Comparison of ENCODE assay signal across 31 mouse cellular contexts in the genomic region with DNA sequence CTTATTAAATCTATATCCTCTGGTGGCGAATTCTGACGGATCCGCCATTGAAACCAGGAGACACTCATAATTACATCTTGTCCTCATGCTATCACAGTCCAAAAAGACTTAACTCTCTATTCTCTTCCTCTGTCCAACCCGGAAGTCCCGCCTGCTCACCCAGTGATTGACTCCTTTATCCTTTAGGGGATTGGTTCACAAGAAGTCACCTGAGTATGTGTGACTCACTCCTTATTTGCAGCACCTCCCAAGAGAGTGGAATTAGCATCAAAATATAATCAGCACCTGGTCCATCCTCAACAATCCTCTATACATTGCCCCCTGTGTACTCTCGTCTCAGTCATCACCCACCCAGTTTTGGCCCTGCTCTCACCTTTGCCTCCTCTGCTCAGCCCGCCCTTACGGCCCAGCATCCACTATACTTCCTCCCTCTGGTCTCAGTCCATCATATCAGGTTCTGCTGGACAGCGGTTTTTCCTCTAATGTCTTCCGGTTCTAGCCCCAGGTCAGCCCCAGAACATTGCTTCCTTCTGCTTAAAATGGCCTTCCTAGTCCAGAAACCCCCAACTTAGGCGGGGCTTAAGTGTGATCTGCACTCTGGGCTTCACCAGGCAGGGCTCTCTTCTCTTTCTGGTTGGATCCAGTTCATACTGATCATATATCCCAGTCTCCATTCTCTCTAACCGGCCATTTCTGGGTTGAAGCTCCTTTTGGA. TPM values are rescaled to one million over a fixed set of nuclear protein-coding genes. Genes with fewer than 3 reads are reported as not detected.
A peak's percentile ranks its signal among the peaks of the same experiment; 100 is the strongest.
DNase-seq lines count a peak whose midpoint lies in the region; TF ChIP-seq lines count a peak whose summit lies in the region.
"Had no signal": no experiment of that assay in that cellular context is flagged by ENCODE, and none has a peak within 500 bp of the region (broad histone marks: within the 10 kb centered on the region; RNA-seq: fewer than 3 reads in every experiment).

No protein-coding gene starts in this region.

- H3K4me3 ChIP-seq in E14TG2a.4 (replicated peaks; ENCODE audit: low read length), result peak overlapping the region; percentile 59
- peak overlapping the region; percentile 27 to 47; a peak in 3 of 4 replicates for H3K4me3 ChIP-seq in ES-E14 (ENCODE audit: insufficient read depth in 1 of 2, low read depth in 1 of 2, low read length in 2 of 2, poor library complexity in 1 of 2, severe bottlenecking in 1 of 2)
- H3K4me3 ChIP-seq: embryonic facial prominence, embryonic 10.5 days; embryonic facial prominence, embryonic 13.5 days; erythroblast, embryonic 14.5 days; forebrain, embryonic 12.5 days; forebrain, embryonic 15.5 days; heart, adult 2 months; heart, embryonic 10.5 days; heart, embryonic 13.5 days; hindbrain, embryonic 12.5 days; hindbrain, embryonic 15.5 days had no signal

- in situ Hi-C loops in ES-E14 (cut with MboI; ENCODE audit: low sequenced_read_pairs in 2 of 2, unreplicated experiment in 2 of 2), result no loop called here

- H3K9me3 ChIP-seq in E14TG2a.4 (ENCODE audit: low read length) (no peaks in the 10 kb centered on the region), ES-E14 (ENCODE audit: control insufficient read depth, insufficient read depth, low read depth, low read length) (no peaks in the 10 kb centered on the region)
- H3K9me3 ChIP-seq: embryonic facial prominence, embryonic 10.5 days; embryonic facial prominence, embryonic 13.5 days; forebrain, embryonic 12.5 days; forebrain, embryonic 15.5 days; G1E; heart, embryonic 10.5 days; heart, embryonic 13.5 days; hindbrain, embryonic 12.5 days; hindbrain, embryonic 15.5 days had no signal

- DNase-seq in 416B (ENCODE audit: low read depth) (peak; percentile 62), ES-E14 (ENCODE audit: low read depth, low spot score) (no peak)
- no peak for DNase-seq in cerebellum, adult 9-11 months
- no peak for DNase-seq in lung, postnatal 25 days (ENCODE audit: low spot score)
- DNase-seq in cerebellum, adult 18-20 months, result no peak
- DNase-seq: adrenal gland, postnatal 10 days; adrenal gland, postnatal 36 days; cerebellum, adult 2 months; cerebellum, postnatal 10 days; cerebellum, postnatal 36 days; embryo, embryonic 11 days; gastrocnemius, postnatal 10 days; gastrocnemius, postnatal 36 days; heart, adult 2 months; heart, postnatal 14 days; kidney, adult 2 months had no signal

- H3K27me3 ChIP-seq in E14TG2a.4 (ENCODE audit: insufficient read depth, low read length), result 0 out of 2 replicates have a peak, but pooled peaks cover 4% of the 10 kb centered on the region
- H3K27me3 ChIP-seq: embryonic facial prominence, embryonic 13.5 days; forebrain, embryonic 12.5 days; forebrain, embryonic 15.5 days; hindbrain, embryonic 15.5 days had no signal

- TF ChIP-seq CTCF in E14TG2a.4 (conservative IDR thresholded peaks at IDR 0.05; ENCODE audit: low read length), result no peak

- H3K36me3 ChIP-seq in E14TG2a.4 (ENCODE audit: insufficient read depth, low read length) (no peaks in the 10 kb centered on the region), ES-E14 (ENCODE audit: control insufficient read depth, insufficient read depth, low read length, poor library complexity, severe bottlenecking) (no peaks in the 10 kb centered on the region)
- H3K36me3 ChIP-seq: embryonic facial prominence, embryonic 10.5 days; embryonic facial prominence, embryonic 13.5 days; forebrain, embryonic 12.5 days; forebrain, embryonic 15.5 days; G1E; heart, embryonic 10.5 days; heart, embryonic 13.5 days; hindbrain, embryonic 12.5 days; hindbrain, embryonic 15.5 days had no signal

- H3K9ac ChIP-seq in ES-E14 (ENCODE audit: insufficient read depth, low read depth, low read length, poor library complexity, severe bottlenecking), result peak overlapping the region; percentile 15; the same call in 1 of the 2 replicates
- H3K9ac ChIP-seq: embryonic facial prominence, embryonic 13.5 days; forebrain, embryonic 12.5 days; forebrain, embryonic 15.5 days; heart, embryonic 13.5 days; hindbrain, embryonic 12.5 days; hindbrain, embryonic 15.5 days had no signal

- peak overlapping the region; percentile 35; the same call in 1 of the 2 replicates for H3K27ac ChIP-seq in ES-E14 (ENCODE audit: insufficient read depth, low read depth, low read length, poor library complexity, severe bottlenecking)
- H3K27ac ChIP-seq: embryonic facial prominence, embryonic 10.5 days; embryonic facial prominence, embryonic 13.5 days; forebrain, embryonic 12.5 days; forebrain, embryonic 15.5 days; heart, adult 2 months; heart, embryonic 10.5 days; heart, embryonic 13.5 days; hindbrain, embryonic 12.5 days; hindbrain, embryonic 15.5 days had no signal

- H3K4me1 ChIP-seq in E14TG2a.4 (replicated peaks; ENCODE audit: low read depth, low read length), result peaks cover 89% of the 10 kb centered on the region
- peaks cover 5 to 13% of the 10 kb centered on the region in 2 experiments for H3K4me1 ChIP-seq in ES-E14 (ENCODE audit: control insufficient read depth in 2 of 2, insufficient read depth in 2 of 2, low read length in 2 of 2, poor library complexity in 1 of 2)
- H3K4me1 ChIP-seq: forebrain, embryonic 12.5 days; hindbrain, embryonic 12.5 days had no signal

TF ChIP-seq in ES-E14, 5 proteins besides CTCF, POLR2A, EP300 and RAD21:
- no peak for TF ChIP-seq ZC3H11A (IDR thresholded peaks at IDR 0.05; ENCODE audit: borderline replicate concordance, low read depth, low read length)
- no peak for TF ChIP-seq CHD2 (IDR thresholded peaks at IDR 0.05; ENCODE audit: low read depth, low read length)
- TF ChIP-seq ZNF384 (IDR thresholded peaks at IDR 0.05; ENCODE audit: low read depth, low read length), result no peak
- no peak for TF ChIP-seq HCFC1 (IDR thresholded peaks at IDR 0.05; ENCODE audit: borderline replicate concordance, insufficient read depth, low read length)
- TF ChIP-seq MAFK (IDR thresholded peaks at IDR 0.05; ENCODE audit: insufficient read depth, low read depth, low read length), result no peak

RNA-seq across cellular contexts. Expression of gene Zdhhc19, which starts 6.7 kb away (rescaled TPM):
- total RNA-seq in ES-E14 (2012; rRNA removed), result not detected in 2 replicates
- total RNA-seq: adrenal gland, adult 18-20 months; adrenal gland, postnatal 10 days; adrenal gland, postnatal 36 days; G1E; gastrocnemius, adult 18-20 months; gastrocnemius, postnatal 10 days; gastrocnemius, postnatal 36 days; granulocyte monocyte progenitor cell, adult 5-6 weeks; heart, adult 2 months; heart, postnatal 14 days; hematopoietic stem cell, adult 5-6 weeks had no signal

RNA-seq across cellular contexts. Expression of gene Slc51a, which starts 15.1 kb away (rescaled TPM):
- 0.79 and 1.1 TPM in 2 replicates for total RNA-seq in ES-E14 (2012; rRNA removed)
- total RNA-seq: adrenal gland, adult 18-20 months; adrenal gland, postnatal 10 days; gastrocnemius, adult 18-20 months; gastrocnemius, postnatal 10 days; gastrocnemius, postnatal 36 days had no signal
